Mouse (Mus musculus): ENCODE results near the gene Spag8.

The Spag8 gene

DNA sequence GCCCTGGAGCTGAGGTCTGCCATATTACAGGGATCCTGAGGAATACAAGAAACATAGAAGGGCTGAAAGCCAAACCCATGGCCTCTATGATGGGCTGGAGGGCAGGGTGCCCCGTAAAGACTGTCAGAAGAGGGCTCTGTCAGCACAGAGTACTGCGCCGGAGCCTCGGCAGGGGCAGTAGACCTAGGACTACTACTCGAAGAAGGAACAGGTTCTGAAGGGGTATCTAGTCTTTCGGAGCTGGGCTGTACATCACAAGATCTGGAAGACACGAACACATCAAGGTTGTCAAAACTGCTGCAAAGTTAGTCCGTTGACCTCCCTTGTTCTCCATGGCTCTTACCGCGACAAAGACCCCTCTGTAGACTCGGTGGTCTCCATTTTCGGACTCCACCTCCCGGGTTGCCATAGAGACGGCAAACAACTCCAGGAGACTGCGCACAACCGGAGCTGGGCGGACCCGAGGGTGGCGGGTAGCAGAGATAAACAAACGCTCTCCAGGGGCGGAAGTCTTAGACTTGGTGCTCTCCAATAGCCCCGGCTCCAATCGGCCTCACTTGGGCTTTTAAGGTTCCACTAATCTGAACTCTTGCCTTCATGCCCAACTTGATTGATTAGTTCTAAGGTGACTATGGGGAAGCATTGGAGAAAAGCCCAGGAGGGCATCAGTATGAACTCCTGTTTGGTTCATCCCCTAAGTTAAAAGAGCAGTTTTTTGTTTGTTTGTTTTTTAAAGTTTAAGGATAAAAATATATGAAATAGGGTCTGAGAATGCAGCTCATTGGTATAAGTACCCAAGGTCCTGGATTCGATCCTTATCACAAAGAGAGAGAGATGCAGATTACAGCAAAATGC lies at the start of gene Spag8:
TSS of gene Spag8 (minus strand) at position 434 of the 855 bp plus-strand sequence.
- peak; percentile 43 to 60 for DNase-seq (ENCODE audit: inconsistent age in 2 of 2, low spot score in 1 of 2)

DNA sequence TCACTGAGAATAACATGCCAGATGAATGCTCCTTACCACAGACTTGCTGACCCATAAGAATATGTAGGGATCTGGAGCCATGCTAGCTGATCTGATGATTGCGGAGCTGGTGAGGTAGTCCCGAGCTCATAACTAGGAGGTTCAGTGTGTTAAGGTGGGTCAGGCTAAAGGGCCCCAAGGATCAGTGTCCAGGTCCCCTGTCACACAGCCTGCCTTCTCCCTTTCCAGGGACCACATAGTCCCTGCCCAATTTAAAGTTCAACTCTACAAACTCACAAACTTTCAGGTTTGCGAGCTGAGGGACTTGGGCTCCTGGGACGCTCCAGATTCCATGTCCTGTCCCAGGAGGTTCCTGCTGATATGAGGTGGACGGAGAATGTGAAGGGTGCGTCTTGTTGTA lies 47.3 kb upstream of the Spag8 start, which contains the start of gene Olfr70:
TSS of gene Olfr70 (minus strand) at position 101 of the 400 bp plus-strand sequence.
- DNase-seq (ENCODE audit: inconsistent age in 2 of 2, low spot score in 1 of 2), result no peak

DNA sequence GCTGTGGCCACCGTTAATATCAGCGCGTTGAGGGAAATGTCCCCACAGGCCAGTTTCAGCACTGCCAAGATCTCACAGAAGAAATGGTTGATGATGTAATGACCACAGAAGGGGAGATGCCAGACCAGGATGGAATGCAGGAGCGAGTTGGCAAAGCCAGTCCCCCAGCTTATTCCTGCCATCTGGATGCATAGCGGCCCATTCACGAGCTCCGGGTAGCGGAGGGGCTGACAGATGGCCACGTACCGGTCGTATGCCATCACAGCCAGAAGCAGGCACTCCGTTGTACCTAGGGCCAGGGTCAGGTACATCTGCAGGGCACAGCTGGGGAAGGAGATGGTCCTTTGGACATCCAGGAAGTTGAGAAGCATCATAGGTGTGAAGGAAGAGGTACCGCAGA lies 43.2 kb upstream of the Spag8 start:
- DNase-seq (ENCODE audit: inconsistent age in 2 of 2, low spot score in 1 of 2), result no peak

DNA sequence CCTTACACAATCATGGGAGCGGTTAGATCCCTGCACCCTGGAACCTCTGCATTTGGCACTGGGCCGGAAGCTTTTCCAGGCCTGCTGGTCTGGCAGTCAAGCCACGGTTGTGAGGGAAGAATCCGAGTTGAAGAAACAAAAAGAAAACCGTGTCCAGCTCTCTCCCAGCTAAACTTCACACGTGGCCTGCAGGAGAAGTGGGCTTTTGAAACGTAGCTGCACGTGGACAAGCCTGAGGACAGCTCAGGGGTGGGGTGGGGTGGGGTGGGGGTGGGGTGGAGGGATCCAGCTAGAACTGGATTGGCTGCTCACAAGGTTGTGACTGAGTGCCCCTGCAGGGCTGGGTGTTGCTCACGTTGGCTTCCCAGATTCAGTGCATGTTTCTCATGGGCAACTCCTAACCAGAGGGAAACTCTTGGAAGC lies 41.9 kb upstream of the Spag8 start:
- peak in 1 of 2 experiments; percentile 67 for DNase-seq (ENCODE audit: inconsistent age in 2 of 2, low spot score in 1 of 2)

DNA sequence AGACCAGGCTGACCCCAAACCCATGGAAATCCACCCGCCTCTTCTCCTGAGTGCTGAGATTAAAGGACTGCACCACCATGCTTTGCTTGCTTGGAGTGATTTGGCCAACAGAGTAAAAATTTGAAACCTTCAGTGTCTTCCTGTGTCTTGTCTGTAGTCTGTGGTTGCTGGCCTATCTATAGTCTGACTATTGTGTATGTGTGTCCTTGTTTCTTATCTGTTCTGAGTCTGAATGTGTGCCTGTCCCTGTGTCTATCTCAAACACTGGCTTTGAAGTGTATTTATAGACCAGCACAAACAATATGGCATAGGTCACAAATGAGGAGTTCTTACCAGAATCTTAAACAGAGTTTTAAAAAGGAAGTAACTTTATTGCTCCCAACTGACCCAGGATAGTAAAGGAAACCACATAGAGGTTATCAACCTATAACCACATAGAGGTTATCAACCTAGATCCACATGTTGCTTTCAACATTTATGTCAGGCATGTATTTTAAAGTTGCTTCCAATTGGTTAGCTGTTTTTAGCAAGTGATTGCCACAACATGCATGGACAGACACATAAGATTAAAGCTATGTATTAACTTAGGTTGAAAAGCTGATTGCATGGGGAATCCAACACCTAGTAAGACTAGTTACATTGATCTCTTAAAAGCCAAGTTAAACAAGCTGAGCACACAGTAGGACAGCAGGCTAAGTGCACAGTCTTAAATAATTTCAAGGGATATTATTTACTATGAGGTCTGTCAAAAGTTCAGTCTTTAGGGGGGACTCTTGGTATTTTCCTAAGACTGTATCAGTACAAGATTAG lies 41.2 kb upstream of the Spag8 start:
- DNase-seq (ENCODE audit: inconsistent age in 2 of 2, low spot score in 1 of 2), result no peak

DNA sequence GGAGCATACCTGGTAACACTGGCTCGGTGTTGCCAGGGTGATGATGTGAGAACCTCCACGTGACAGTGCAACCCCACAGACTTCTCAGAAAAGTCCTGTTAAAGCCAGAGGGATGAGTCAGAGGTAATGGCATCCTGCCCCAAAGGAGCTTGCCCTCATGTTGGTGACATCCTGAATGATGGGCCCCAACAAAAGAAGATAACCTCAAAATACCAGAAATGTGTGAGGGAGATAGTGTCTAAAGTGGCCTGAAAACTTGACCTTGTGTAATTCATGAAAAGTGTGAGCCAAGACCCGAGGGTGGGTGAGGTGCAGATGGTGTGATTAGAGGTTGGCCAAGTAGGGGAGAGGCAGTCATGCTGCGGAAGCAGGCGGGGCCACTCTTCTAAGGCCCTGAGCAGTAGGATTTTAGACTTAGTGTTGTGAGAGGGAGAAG lies 40.4 kb upstream of the Spag8 start:
- peak; percentile 60 to 91 for DNase-seq (ENCODE audit: inconsistent age in 2 of 2, low spot score in 1 of 2)

DNA sequence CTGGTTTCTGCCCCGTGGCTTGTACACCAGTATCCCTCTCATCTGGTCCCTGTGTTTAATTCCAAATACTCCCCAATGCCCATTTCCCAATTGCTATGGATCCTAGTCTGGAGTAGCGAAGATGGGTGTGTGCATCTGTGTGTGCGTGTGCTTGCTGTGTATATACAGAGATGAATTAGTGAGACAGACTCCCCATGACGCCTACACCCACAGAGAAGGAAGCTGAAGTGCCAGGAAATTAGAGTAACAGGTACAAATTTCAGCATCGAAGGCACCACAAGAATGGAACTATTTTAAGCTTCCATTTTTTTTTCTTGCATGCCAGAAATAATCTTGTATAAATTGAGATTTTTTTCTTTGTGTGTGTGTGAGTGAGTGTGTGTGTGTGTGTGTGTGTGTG lies 37.6 kb upstream of the Spag8 start:
- DNase-seq (ENCODE audit: inconsistent age in 2 of 2, low spot score in 1 of 2), result no peak

DNA sequence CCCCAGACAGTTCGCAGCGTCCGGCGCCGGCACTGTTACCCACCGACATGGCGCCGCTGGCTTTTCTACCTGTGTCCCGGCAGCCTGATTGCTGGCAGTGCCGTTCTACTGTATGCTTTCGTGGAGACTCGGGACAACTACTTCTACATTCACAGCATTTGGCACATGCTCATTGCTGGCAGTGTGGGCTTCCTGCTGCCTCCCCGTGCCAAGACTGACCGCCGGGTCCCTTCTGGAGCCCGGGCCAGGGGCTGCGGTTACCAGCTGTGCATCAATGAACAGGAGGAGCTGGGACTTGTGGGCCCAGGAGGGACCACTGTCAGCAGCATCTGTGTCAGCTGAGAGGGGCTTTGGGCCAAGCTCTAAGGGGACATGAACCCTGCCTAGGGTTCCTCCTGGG lies 36.6 kb upstream of the Spag8 start:
- DNase-seq (ENCODE audit: inconsistent age in 2 of 2, low spot score in 1 of 2), result no peak

DNA sequence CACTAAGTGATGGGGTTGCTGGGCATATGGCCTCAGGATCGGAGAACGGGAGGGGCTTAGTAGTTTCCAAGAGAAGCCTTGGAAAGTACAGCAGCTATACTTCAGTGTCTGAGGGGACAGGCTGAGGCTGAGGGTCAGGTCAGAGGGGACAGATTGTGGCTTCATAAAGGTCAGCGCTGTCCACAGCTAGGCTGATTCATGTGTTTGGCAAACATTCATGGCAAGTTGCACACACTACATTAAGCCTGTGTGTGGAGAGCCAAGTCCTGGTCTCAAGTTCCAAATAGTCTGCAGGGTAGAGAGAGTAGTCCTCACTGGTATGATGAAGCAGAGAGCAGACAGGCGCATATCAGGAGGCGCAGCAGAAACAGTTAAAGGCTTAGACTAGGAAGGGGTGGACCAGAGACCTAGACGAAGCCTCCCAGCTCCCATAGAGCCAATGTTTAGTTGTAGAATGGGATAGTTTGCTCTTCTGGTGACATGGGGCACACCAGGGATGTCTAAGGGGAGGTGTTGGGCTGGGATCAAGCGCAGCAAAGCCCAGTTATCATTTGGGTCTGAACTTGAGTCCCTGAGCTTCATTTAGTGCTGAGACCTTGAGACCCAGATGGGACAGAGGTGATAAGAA lies 26.1 kb upstream of the Spag8 start:
- DNase-seq (ENCODE audit: inconsistent age in 2 of 2, low spot score in 1 of 2), result peak; percentile 80 to 89

DNA sequence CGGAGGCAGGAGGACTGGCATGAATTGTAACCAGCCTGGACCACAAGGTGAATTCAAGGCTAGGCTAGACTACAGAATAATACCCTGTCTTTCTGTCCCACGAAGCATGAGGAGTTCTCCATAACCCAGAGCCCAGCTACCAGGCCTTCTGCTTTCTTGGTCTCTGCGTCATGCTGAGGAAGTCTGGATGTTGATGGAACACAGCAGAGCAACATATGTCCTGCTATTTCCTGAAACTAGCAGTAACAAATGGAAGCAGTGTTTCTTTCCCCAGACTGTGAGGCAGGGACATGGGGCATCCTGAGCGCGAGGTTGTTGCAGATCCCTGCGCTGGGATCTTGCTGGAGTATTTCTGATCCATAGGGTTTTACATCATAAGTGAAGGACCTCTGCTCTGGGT lies 25.1 kb upstream of the Spag8 start:
- no peak for DNase-seq (ENCODE audit: inconsistent age in 2 of 2, low spot score in 1 of 2)

DNA sequence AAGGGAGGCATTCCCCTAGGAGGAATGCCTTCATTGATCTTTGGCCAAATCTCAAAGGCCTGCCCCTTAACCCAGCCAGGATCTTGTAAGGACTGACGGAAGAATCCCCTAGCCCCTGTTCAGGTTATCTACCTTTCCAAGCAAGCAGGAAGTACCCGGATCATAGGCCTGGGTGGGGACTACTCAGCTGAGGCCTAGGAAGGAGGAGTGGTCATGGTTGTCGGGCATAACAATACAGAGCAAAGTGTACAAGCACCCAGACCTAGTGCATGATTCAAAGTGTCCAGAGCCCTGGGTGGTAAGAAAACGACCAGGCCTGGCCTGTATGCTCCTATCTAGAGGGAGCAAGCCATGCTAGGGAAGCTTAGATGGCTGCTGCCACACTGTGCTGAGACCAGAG lies 22.2 kb upstream of the Spag8 start:
- DNase-seq (ENCODE audit: inconsistent age in 2 of 2, low spot score in 1 of 2), result no peak

DNA sequence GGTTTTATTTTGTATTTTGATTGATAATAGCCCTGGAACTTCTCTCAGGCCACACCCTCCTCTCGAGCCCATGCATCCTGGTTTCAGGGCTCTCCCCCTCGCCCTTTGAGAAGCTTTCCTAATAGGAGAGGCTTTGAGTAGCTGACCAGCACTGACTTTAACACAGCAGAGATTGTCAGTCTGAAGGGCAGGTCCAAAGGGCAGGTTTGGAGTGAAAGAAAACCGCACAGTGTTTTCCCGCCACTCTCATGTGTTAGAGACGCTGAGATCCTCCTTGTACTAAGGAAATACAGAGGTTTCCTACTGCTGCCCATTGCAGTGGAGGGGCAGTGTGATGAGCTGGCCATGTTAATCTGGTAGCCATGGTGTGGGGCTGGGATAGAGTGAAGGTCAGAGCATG lies 21.6 kb upstream of the Spag8 start:
- DNase-seq (ENCODE audit: inconsistent age in 2 of 2, low spot score in 1 of 2), result no peak

DNA sequence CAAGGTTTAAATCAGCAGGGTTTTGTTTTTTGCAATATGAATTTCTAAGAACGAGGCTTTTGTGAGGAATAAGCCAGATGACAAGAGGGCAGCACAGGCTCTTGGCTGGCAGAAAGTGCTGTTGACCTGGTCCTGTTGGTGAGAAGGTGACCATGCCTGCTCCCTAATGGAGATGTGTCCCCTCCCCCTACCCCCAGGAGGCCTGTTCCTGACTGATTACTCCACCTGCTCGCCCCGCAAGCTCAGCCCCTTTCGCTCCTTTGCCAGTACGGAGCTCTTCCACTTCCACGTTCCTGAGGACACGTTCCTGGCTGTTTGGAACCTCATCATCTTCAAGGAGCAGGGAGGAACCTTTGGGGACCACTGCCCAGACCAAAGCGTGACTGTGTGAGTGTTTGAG lies 20.3 kb upstream of the Spag8 start:
- no peak for DNase-seq (ENCODE audit: inconsistent age in 2 of 2, low spot score in 1 of 2)

DNA sequence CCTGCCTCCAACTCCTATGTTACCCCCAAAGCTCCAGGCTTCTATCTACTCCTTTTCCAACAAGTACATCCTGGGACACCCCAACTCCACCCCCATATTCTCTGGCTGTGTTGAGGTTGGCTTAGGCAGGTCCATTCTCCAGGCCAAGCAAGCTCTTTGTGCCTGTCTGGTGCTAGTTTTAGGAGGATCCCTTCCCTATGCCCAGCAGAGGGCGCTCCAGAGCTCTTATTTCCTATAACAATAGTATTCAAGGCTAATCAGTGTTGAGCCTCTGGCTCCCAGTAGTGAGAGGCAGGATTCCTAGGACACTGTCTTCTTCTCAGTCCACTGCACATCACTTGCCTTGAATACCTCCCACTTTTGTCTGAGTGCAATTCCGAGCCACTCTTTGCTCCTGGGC lies 18.7 kb upstream of the Spag8 start:
- DNase-seq (ENCODE audit: inconsistent age in 2 of 2, low spot score in 1 of 2), result peak; percentile 86 to 96

DNA sequence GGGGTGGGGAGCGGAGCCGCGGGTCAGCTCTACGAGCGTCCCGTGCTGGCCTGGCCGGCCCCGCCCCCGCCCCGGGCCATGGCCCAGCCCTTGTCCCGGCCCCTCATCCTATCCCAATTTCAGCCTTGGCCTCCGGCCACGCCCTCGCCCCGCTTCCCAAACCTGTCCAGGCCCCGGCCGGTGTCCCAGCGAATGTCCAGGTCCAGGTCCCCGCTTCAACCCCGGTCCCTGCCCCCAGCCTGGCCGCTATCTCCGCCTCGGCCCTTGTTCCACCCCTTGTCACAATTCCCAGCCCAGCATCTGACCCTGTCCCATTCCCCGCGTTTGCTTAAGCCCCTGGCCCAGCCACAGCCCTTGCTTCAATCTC lies 16.0 kb upstream of the Spag8 start:
- peak; percentile 83 to 95 for DNase-seq (ENCODE audit: inconsistent age in 2 of 2, low spot score in 1 of 2)

DNA sequence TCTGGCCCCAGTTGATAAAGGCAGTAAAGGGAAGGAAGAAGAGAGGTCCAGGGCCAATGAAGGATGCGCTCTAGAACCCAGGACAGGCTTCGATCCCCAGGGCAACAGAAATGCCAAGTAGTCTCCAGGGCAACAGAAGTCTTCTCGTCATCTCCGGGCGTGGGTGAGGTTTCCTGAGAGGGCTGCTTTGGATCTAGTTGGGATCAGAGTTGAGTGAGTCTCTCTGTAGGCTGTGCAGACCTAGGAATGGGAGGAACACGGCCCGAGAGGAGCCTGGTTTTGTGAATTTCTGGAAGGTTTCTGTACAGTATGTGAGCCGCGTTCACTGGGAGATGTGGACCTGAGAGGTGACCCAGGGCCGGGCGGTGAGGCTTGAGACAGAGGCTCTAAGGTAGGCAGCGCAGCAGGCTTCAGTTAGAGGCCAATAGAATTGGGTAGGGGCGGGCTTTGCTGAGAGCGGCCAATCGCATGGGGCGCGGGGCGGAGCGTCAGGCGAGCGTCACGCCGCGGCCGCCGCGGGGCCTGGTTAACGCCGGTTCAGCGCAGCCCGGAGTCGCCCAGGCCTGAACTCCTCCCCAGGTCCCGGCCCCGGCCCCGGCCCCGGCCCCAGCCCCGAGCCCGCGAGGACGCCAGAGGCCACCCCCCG lies 15.5 kb upstream of the Spag8 start, which contains the start of the genes Tmem8b and Fam221b:
TSS of gene Tmem8b (plus strand) at position 190 of the 646 bp plus-strand sequence.
TSS of gene Fam221b (minus strand) at position 364 of the 646 bp plus-strand sequence.
- DNase-seq (ENCODE audit: inconsistent age in 2 of 2, low spot score in 1 of 2), result peak; percentile 92 to 97

DNA sequence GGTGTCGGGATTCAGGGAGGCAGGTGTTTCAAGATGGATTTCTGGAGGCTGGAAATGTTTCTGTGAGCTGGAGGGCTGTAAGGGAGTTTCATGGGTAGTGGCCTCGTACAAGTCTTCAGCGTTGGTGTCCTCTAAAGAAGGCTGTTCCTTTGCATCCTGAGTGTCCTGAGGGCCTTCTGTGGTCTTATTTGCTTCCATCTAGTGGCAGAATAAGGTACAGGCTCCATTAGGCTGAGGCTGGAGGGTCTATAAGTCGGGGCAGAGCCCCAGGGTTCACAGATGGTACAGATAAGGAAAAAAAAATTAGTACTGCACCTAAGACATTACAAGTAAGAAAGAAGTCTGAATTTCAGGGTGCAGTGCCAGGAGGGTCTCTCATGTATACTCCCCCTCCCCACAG lies 13.0 kb upstream of the Spag8 start:
- peak in 1 of 2 experiments; percentile 67 for DNase-seq (ENCODE audit: inconsistent age in 2 of 2, low spot score in 1 of 2)

DNA sequence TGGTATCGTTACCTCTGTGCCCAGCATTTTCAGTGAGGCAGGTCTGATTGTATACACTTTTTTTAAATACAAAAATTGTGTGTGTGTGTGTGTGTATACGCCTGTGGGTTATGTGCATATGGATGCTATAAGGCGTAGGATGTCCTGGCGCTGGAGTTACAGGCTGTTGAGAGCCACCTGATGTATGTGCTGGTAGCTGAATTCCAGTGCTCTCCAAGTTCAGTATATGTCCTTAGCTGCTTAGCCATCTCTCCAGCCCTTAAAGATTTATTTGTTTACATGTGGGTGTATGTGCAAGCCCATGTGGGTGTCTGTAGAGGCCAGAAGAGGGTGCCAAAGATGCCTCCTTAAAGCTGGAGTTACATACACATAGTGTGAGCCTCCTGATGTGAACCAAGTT lies 3.8 kb upstream of the Spag8 start:
- DNase-seq (ENCODE audit: inconsistent age in 2 of 2, low spot score in 1 of 2), result no peak

DNA sequence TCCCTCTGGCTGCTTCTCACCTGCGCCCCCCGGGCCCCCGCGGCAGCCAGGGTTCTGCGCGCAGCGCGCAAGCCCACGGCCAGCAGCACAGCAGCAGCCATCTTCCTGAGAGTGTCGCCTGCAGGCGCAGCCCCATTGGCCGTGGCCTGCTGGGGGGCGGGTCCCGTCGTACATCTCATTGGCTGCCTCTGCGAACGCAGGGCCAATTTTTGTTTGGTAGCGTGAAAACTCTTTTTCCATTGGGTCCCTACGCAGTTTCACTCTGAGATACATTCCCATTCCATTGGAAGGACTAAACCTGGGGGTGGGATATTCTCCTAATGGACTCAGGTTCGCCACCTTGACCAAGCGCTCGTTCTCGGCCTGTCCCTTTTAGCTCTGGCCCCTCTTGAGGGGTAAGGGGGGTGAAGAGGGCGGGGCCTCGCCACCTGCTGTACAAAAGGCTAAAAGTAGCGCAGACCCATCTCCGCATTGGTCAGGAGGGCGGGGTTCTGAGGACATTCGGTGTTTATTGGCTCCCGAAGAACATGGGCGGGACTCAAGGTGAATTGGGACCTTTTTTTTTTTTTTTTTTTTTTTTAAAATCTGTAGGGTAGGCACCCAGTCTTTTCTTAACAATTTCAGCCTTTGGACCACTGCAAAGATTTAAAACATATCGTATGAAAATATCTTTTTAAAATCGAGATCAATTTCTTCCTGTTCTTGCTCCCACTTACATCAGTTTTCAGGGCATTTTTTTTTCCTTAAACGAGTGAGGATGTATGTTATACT lies 3.1 kb upstream of the Spag8 start, which contains the start of gene Hint2:
TSS of gene Hint2 (minus strand) at position 128 of the 771 bp plus-strand sequence.
- peak; percentile 97 to 98 for DNase-seq (ENCODE audit: inconsistent age in 2 of 2, low spot score in 1 of 2)
